Mouse (Mus musculus): ENCODE results near the gene Apbb2. TPM values are rescaled to one million over a fixed set of nuclear protein-coding genes. Genes with fewer than 3 reads are reported as not detected.

The Apbb2 gene
- total RNA-seq (2023), result 0.25 and 0.54 TPM in 2 replicates

GRCm38 (mm10) chr5:66618597-66618996 lies at the start of gene Apbb2:
TSS of gene Apbb2 (minus strand) at chr5:66618784.

GRCm38 (mm10) chr5:66259756-66260448 lies 358.7 kb downstream of the Apbb2 start, which contains the start of gene Nsun7:
TSS of gene Nsun7 (plus strand) at chr5:66259897.

Other genes with a start within 250 kb of the Apbb2 start
- gene Uchl1, start 57.3 kb upstream of the Apbb2 start, total RNA-seq (2023), result not detected in 2 replicates
- gene Limch1, start 127.0 kb upstream of the Apbb2 start, total RNA-seq (2023), result 0.09 and 0.23 TPM in 2 replicates

Data from neutrophil, adult 65 days (primary cell).